Mouse (Mus musculus) cerebellum, adult 2 months (tissue): ENCODE data around the gene Zcchc8. TPM values are rescaled to one million over a fixed set of nuclear protein-coding genes. Genes with fewer than 3 reads are reported as not detected.

Experiments used
- DNase-seq, 2 experiments: peaks; one replicate each; pipeline ENCODE4 v3.0.0; 2021
- H3K27ac ChIP-seq: fragments of 200-500 bp; 2 replicates; pipeline ENCODE4 v1.5.1; 2012; ENCODE audit warnings: low read length, control low read depth, inconsistent platforms; ENCODE audit not compliant: insufficient read depth
- H3K27me3 ChIP-seq: fragments of 200-500 bp; 2 replicates; pipeline ENCODE4 v1.6.1; 2012; ENCODE audit warnings: inconsistent platforms, mild to moderate bottlenecking, low read length, moderate library complexity; ENCODE audit not compliant: control insufficient read depth, insufficient read depth
- H3K4me1 ChIP-seq: fragments of 200-500 bp; 2 replicates; pipeline ENCODE4 v1.6.1; 2011; ENCODE audit warnings: low read length; ENCODE audit not compliant: control insufficient read depth, insufficient read depth
- H3K4me3 ChIP-seq: fragments of 200-500 bp; replicated peaks from 2 replicates; pipeline ENCODE3; 2011; ENCODE audit warnings: mild to moderate bottlenecking, low read depth, low read length, control low read depth; ENCODE audit not compliant: insufficient read depth
- CTCF ChIP-seq: fragments of 200-500 bp; IDR thresholded peaks from 2 replicates; pipeline ENCODE4 v1.5.1; 2011; ENCODE audit warnings: low read depth, mild to moderate bottlenecking, control low read depth, low read length, moderate library complexity, borderline replicate concordance; ENCODE audit not compliant: insufficient read depth
- POLR2A ChIP-seq: fragments of 200-500 bp; IDR thresholded peaks from 2 replicates; pipeline ENCODE4 v1.6.1; 2011; ENCODE audit warnings: low read length, control low read depth, borderline replicate concordance; ENCODE audit not compliant: insufficient read depth
- WGBS: fragments of 180-500 bp; shearing (Covaris S2); methylation state at CpG from one replicate; pipeline ENCODE4 v1.1.7; 2018; 5-methylcytosine and 5-hydroxymethylcytosine counted together
- polyA plus RNA-seq: library from polyadenylated mRNA; depleted of rRNA; stranded (reverse); fragments of >200 nt; gene quantifications from 2 replicates; pipeline ENCODE4 v1.2.3, GENCODE M21; 2012; rRNA removed

Zcchc8 gene
- polyA plus RNA-seq, 1 experiment = 63.5 TPM

GRCm38 (mm10) chr5:123650825-123651224 is 70.1 kb downstream of the Zcchc8 start:
- Histone ChIP-seq H3K27ac (no peak overlapping the region), H3K27me3 (no peaks in the 10 kb centered on the region), H3K4me1 (no peaks in the 10 kb centered on the region), H3K4me3 (no peak overlapping the region)
- TF ChIP-seq CTCF = no peak; the same call in 1 of the 2 replicates
- TF ChIP-seq POLR2A = no peak
- 53% methylated on average over 2 of the region's 2 CpGs for WGBS
- DNase-seq = no peak

Other genes starting within 250 kb of the Zcchc8 start
- gene Lrrc43, start 231.8 kb downstream of the Zcchc8 start, polyA plus RNA-seq = 0.07 and 0.40 TPM in 2 replicates
- gene Il31, start 231.6 kb downstream of the Zcchc8 start, polyA plus RNA-seq = not detected in 2 replicates
- 0.90 and 1.0 TPM in 2 replicates for gene B3gnt4, start 210.6 kb downstream of the Zcchc8 start, polyA plus RNA-seq
- 76.3 and 77.9 TPM in 2 replicates for gene Diablo, start 196.9 kb downstream of the Zcchc8 start, polyA plus RNA-seq
- gene Gm49027, start 195.6 kb downstream of the Zcchc8 start, polyA plus RNA-seq = 5.6 and 6.2 TPM in 2 replicates
- 49.7 and 54.1 TPM in 2 replicates for gene Vps33a, start 148.1 kb downstream of the Zcchc8 start, polyA plus RNA-seq
- 117 and 128 TPM in 2 replicates for gene Clip1, start 36.5 kb downstream of the Zcchc8 start, polyA plus RNA-seq
- gene Rsrc2, start 28.3 kb upstream of the Zcchc8 start, polyA plus RNA-seq = 95.1 and 97.2 TPM in 2 replicates
- 0.33 and 0.54 TPM in 2 replicates for gene Kntc1, start 28.6 kb upstream of the Zcchc8 start, polyA plus RNA-seq
- gene Hcar2, start 144.4 kb upstream of the Zcchc8 start, polyA plus RNA-seq = 0.07 and 0.08 TPM in 2 replicates
- gene Hcar1, start 158.9 kb upstream of the Zcchc8 start, polyA plus RNA-seq = 0.38 and 0.73 TPM in 2 replicates
- gene Denr, start 186.1 kb upstream of the Zcchc8 start, polyA plus RNA-seq = 45.6 and 56.3 TPM in 2 replicates
- 0.67 and 1.5 TPM in 2 replicates for gene Gm43518, start 206.3 kb upstream of the Zcchc8 start, polyA plus RNA-seq
- gene Ccdc62, start 209.6 kb upstream of the Zcchc8 start, polyA plus RNA-seq = 4.6 and 5.8 TPM in 2 replicates